Mouse (Mus musculus): ENCODE data around the gene Bcl9l. TPM values are rescaled to one million over a fixed set of nuclear protein-coding genes. Genes with fewer than 3 reads are reported as not detected.

Bcl9l gene
- polyA plus RNA-seq, 1 experiment from 2014 or later = 11.6 TPM

DNA sequence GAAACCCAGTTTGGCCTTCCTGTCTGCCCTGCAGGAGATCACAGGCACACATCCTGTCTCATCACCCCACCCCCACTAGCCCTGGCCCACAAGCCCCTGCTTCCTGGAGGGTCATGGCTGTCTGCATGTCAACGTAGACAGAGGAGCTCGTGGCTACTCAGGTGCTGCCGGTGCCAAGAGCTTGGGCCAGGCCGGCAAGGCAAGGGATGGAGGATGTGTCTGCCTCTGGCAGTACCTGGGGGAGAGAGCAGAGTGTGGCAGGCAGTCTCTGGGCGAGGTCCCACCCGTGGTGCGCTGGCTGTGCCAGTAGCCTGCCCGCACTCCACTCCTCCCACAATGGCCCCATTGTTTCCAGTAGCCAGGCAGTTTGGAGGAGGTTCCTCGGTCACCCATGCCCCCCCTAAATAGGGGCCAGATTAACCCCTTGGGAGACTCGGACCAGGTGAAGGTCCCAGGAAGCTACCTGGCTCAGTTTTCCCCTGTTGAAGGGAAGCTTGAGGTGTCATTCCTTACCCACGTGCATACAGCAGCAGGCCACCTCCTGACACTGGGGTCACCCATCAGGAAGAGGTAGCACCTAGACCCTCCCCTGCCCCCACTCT lies 11.7 kb downstream of the Bcl9l start:
- Histone ChIP-seq H3K27me3 (ENCODE audit: control insufficient read depth, insufficient read depth, low read length) (no peaks in the 10 kb centered on the region), H3K36me3 (replicated peaks; ENCODE audit: control insufficient read depth, insufficient read depth) (no peaks in the 10 kb centered on the region), H3K4me2 (replicated peaks) (peak overlapping the region; percentile 29), H3K27ac (peak overlapping the region; percentile 66; the same call in 1 of the 2 replicates), H3K9ac (0 out of 2 replicates have a peak overlapping the region, but pooled peaks have one; percentile 22), H3K4me1 (replicated peaks; ENCODE audit: control insufficient read depth, insufficient read depth, low read length) (peaks cover 79% of the 10 kb centered on the region), H3K4me3 (replicated peaks; ENCODE audit: low read length) (no peak overlapping the region), H3K9me3 (ENCODE audit: control insufficient read depth, low read length) (no peaks in the 10 kb centered on the region)
- DNase-seq (ENCODE audit: low spot score) (no peak), ATAC-seq (ENCODE audit: low FRiP score) (no peak)
- 19% methylated on average over 11 of the region's 11 CpGs for WGBS

DNA sequence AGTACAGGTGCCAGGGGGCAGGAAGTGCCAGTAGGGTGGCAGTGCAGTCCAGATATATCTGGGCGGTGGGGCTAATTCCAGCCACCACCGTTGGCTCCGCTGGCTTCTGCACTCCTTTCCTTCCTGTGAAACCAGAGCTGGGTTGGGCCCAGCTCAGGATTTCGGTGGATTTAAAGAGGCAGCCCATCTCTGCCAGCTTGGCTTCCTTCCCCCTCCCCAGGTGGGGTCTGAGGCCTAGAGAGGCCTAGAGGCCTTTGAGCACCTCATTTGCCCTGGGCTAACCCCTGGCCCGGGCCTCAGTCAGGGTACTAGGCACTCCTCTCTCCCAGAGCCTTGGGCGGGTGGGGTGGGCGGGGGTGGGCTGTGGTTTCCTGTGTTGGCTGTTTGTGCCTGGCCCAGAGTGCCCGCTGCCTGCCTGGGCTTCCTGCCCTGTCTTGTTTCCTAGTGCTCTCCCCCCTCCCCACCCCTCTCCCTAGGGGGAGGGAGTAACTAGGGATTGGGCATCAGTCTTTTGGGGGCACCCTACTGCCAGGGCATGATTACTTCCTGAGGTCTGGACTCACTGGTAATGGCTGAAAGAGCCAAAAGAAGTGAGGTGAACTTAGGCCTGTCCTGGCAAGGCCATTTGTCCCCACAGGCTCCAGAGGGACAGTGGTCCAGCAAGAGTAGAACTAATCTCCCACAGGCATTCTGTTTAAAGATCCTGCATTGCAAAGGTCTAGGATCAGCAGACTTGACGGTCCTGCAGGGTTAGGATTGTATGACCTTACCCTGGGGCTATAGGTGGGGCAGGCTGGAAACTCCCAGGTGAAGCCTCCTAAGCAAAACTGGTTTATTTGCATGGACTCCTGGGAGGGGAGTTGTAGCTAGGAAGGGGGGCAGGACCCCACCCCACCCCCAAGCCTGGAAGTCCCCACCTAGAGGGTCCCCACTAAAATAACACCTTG lies 12.5 kb downstream of the Bcl9l start:
- ATAC-seq (ENCODE audit: low FRiP score) (no peak), DNase-seq (ENCODE audit: low spot score) (no peak)
- Histone ChIP-seq H3K9ac (0 out of 2 replicates have a peak overlapping the region, but pooled peaks have one; percentile 22), H3K4me1 (replicated peaks; ENCODE audit: control insufficient read depth, insufficient read depth, low read length) (peaks cover 79% of the 10 kb centered on the region), H3K27me3 (ENCODE audit: control insufficient read depth, insufficient read depth, low read length) (no peaks in the 10 kb centered on the region), H3K4me3 (replicated peaks; ENCODE audit: low read length) (no peak overlapping the region), H3K36me3 (replicated peaks; ENCODE audit: control insufficient read depth, insufficient read depth) (no peaks in the 10 kb centered on the region), H3K9me3 (ENCODE audit: control insufficient read depth, low read length) (no peaks in the 10 kb centered on the region), H3K4me2 (replicated peaks) (peak overlapping the region; percentile 29), H3K27ac (peak overlapping the region; percentile 66)
- WGBS = 50% methylated on average over 9 of the region's 9 CpGs

DNA sequence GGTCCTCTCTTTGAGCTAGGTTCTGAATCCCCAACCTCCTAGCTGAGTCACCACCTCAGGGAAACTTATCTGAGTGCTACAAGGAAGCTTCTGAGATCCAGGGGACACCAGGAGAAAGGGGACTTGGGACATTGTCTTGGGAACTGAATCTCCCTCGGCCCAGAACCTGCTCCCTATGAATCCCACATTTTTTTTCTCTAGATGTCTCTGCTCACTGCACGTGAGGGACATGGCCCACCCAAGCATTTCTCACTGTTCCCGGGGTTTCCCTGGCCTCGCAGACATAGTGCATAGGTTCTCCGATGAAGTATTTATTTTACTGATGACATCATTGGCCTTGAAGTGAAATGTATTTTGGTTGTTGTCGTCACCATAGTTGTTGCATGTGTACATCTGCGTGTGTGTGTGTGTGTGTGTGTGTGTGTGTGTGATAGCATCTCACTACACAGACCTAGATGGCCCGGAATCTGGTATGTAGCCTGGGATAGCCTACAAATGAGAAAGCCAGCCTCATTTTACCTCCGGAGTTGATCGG lies 13.3 kb downstream of the Bcl9l start:
- ATAC-seq (ENCODE audit: low FRiP score) (no peak), DNase-seq (ENCODE audit: low spot score) (no peak)
- Histone ChIP-seq H3K36me3 (replicated peaks; ENCODE audit: control insufficient read depth, insufficient read depth) (peaks cover 2% of the 10 kb centered on the region; the same call in 1 of the 2 replicates), H3K4me1 (replicated peaks; ENCODE audit: control insufficient read depth, insufficient read depth, low read length) (peaks cover 79% of the 10 kb centered on the region), H3K4me3 (replicated peaks; ENCODE audit: low read length) (no peak overlapping the region), H3K27me3 (ENCODE audit: control insufficient read depth, insufficient read depth, low read length) (no peaks in the 10 kb centered on the region), H3K9ac (no peak overlapping the region), H3K4me2 (replicated peaks) (no peak overlapping the region), H3K27ac (0 out of 2 replicates have a peak overlapping the region, but pooled peaks have one; percentile 66), H3K9me3 (ENCODE audit: control insufficient read depth, low read length) (no peaks in the 10 kb centered on the region)
- 88% methylated on average over 10 of the region's 10 CpGs for WGBS

DNA sequence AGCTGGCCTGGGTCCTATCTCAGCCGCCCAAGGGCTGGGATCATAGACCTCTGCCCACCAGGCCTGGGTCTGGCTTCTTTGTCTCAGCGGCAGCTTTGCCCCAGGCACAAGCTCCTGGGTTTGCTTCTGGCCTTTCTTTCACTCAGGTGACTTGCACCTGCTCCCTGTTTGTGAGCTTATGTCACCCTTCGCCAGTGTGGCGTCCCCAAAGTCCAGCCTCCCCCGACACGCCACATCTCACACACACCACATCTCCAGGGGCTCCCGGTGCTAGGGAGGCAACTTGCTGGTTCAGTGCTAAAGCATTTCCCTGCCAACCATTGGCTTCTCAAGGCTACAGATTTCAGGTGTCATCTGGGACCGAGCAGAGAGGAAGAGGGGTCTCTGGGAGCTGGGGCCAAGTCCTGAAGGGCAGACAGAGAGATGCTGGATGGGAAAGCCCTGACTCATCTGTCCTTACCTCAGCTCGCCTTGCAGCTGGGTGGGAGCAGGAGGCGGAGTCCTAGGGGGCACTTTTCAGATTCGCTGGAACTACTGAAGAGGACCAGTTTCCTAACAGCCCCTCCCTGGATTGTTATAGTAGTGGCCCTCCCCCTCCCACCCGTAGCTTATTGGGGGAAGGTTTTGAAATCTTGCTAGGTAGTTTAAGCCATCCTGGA lies 14.3 kb downstream of the Bcl9l start:
- whole genome bisulfite sequencing = 58% methylated on average over 12 of the region's 12 CpGs

DNA sequence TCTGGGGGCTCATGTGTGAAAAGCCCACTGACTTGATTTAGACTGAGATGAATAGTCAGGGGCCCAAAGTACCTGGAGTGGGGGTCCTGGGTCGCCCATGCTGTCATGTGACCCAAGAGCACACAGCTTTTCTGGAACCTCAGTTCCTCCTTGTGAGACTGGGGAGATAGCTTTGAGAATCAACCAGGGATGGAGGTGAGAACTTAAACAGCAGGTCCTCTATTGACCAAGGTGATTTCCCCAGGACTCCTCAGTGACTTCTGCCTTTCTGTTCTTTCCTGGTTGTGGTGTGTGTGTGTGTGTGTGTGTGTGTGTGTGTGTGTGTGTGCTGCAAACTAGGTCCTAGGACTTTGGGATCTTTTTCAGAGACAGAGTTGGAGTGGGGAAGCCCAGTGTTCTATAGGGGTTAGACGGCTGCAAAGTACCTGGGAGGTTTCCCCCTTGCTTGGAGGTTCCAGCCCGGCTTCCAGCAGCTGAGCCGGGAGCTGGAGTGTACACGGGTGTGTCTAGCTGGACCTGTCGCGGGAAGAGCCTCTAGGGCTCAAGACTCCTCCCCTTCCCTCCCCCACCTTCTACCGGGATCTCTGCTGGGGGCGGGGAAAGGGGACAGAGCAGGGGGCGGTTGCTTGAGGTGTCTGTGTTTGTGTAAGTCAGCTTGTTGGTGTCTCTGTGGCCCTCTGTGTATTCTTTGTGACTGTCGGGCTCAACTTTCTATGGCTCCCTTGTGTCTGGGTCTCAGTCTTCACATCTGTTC lies 15.2 kb downstream of the Bcl9l start:
- DNase-seq (ENCODE audit: low spot score) = no peak
- Histone ChIP-seq H3K27ac (peak overlapping the region; percentile 83), H3K27me3 (ENCODE audit: control insufficient read depth, insufficient read depth, low read length) (no peaks in the 10 kb centered on the region), H3K9ac (peak overlapping the region; percentile 59), H3K4me2 (replicated peaks) (peak overlapping the region; percentile 79), H3K36me3 (replicated peaks; ENCODE audit: control insufficient read depth, insufficient read depth) (peaks cover 10% of the 10 kb centered on the region), H3K9me3 (ENCODE audit: control insufficient read depth, low read length) (no peaks in the 10 kb centered on the region), H3K4me3 (replicated peaks; ENCODE audit: low read length) (peak overlapping the region; percentile 32), H3K4me1 (replicated peaks; ENCODE audit: control insufficient read depth, insufficient read depth, low read length) (peaks cover 75% of the 10 kb centered on the region)
- 5% methylated on average over 11 of the region's 11 CpGs for WGBS
- ATAC-seq (ENCODE audit: low FRiP score) = no peak

More for the DNA sequence above, 14.3 kb downstream of the Bcl9l start:
- Histone ChIP-seq H3K4me2 (replicated peaks) (0 out of 2 replicates have a peak overlapping the region, but pooled peaks have one; percentile 79), H3K9ac (no peak overlapping the region; the same call in 1 of the 2 replicates), H3K27ac (no peak overlapping the region), H3K27me3 (ENCODE audit: control insufficient read depth, insufficient read depth, low read length) (no peaks in the 10 kb centered on the region), H3K4me3 (replicated peaks; ENCODE audit: low read length) (no peak overlapping the region), H3K4me1 (replicated peaks; ENCODE audit: control insufficient read depth, insufficient read depth, low read length) (peaks cover 80% of the 10 kb centered on the region), H3K9me3 (ENCODE audit: control insufficient read depth, low read length) (no peaks in the 10 kb centered on the region), H3K36me3 (replicated peaks; ENCODE audit: control insufficient read depth, insufficient read depth) (peaks cover 8% of the 10 kb centered on the region; the same call in 1 of the 2 replicates)
- DNase-seq (ENCODE audit: low spot score) (no peak), ATAC-seq (ENCODE audit: low FRiP score) (no peak)

DNA sequence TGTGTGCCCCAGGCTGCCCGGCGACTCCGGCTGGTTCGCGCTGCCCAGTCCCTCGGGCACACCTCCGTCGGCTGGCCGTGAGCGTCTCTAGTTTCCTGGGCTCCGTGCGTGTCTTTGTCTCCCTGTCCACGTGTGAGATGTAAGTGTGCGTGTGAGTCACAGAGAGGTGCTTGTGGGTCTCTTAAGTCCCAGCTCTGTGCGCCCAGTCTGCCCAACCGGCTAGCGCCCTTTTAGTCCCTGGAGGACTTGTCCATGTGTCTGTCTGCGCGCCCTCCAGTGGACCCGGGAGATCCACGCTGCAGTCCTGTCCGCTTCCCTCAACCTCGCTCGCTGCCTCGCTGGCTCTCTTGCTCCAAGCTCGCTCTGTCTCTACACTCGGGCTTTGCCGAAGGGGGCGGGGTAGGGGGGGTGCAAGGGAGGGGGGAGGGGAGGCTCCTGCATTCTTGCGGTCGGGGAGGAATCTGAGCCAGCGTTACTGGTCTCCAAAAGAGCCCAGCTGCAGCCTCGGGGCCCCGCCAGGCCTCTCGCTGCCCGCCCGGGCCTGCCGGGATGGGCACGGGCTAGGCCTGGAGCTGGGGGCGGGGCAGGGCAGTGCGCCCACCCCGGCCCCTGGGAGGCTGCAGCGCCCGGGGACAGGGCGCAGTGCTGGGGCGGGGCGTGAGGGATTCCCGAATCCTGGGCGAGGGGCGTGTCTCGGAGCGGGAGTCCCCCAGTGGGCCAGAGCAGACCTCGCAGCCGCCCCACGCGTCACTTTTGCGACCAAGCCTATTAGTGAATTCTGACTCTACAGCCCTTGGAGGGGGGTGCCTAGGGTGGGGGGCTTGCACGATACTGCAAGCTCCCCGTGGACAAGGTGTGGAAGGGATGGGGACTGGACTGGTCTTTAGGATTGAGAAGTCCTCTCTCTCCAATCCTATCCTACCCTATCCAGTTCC lies 16.1 kb downstream of the Bcl9l start:
- Histone ChIP-seq H3K36me3 (replicated peaks; ENCODE audit: control insufficient read depth, insufficient read depth) (peaks cover 16% of the 10 kb centered on the region), H3K27ac (peak overlapping the region; percentile 83), H3K9me3 (ENCODE audit: control insufficient read depth, low read length) (no peaks in the 10 kb centered on the region), H3K27me3 (ENCODE audit: control insufficient read depth, insufficient read depth, low read length) (no peaks in the 10 kb centered on the region), H3K4me2 (replicated peaks) (peak overlapping the region; percentile 79), H3K4me1 (replicated peaks; ENCODE audit: control insufficient read depth, insufficient read depth, low read length) (peaks cover 66% of the 10 kb centered on the region), H3K9ac (peak overlapping the region; percentile 59), H3K4me3 (replicated peaks; ENCODE audit: low read length) (peak overlapping the region; percentile 32)
- WGBS = under 1% methylated on average over 58 of the region's 59 CpGs
- DNase-seq (ENCODE audit: low spot score) = peak; percentile 55
- peak; percentile 79 for ATAC-seq (ENCODE audit: low FRiP score)

DNA sequence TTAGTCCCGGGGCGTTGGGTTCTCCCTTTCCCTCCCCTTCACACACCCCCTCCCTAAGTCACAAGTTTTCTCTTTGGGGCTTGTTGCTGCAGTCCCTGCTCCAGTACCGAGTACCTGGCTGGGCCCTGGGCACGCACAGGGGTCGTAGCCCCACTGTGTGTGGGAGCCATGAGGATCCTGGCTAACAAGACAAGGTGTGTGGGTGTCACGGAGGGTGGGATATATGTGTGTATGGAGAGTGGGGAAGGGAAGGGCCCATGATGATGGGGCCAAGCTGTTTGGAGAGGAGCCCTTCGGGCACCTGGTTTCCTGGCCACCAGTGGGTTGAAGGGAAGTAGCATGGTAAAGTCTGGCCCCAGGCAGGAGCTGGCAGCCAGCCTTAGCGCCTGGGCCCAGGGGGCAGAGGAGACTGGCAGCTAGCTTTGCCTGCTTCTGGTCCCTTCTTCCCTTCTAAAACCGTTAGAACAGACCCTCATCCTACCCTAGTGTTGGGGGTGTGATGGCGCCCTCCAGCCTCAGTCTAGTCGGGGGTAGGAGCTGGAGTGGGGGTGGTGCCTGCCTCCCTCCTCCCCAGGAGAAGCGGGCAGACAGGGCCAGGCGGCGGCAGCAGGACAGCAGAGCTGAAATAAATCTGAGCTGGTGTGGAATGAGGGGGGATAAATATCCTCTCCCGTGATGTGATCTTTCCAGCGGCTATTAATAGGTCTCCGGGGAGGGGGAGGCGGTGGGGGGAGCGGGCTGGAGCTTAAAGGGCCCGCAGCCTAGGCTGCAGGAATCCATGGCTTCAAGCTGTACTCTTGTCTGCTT lies 16.9 kb downstream of the Bcl9l start:
- Histone ChIP-seq H3K4me1 (replicated peaks; ENCODE audit: control insufficient read depth, insufficient read depth, low read length) (peaks cover 58% of the 10 kb centered on the region), H3K36me3 (replicated peaks; ENCODE audit: control insufficient read depth, insufficient read depth) (peaks cover 16% of the 10 kb centered on the region), H3K27ac (peak overlapping the region; percentile 83), H3K4me2 (replicated peaks) (peak overlapping the region; percentile 79), H3K4me3 (replicated peaks; ENCODE audit: low read length) (peak overlapping the region; percentile 32), H3K9ac (peak overlapping the region; percentile 59), H3K27me3 (ENCODE audit: control insufficient read depth, insufficient read depth, low read length) (no peaks in the 10 kb centered on the region), H3K9me3 (ENCODE audit: control insufficient read depth, low read length) (no peaks in the 10 kb centered on the region)
- no peak for DNase-seq (ENCODE audit: low spot score)
- WGBS = 7% methylated on average over 19 of the region's 20 CpGs
- ATAC-seq (ENCODE audit: low FRiP score) = peak; percentile 44
